Mouse (Mus musculus): Measurements from ENCODE around the gene Slc17a9. TPM values are rescaled to one million over a fixed set of nuclear protein-coding genes. Genes with fewer than 3 reads are reported as not detected.

The Slc17a9 gene
- polyA plus RNA-seq, 1 experiment from 2014 or later, result 0.59 TPM

GRCm38 (mm10) chr2:180731984-180732383 is 6.9 kb downstream of the Slc17a9 start:
- ATAC-seq (ENCODE audit: insufficient number of reproducible peaks, low FRiP score), result no peak
- H3K27me3 ChIP-seq (replicated peaks), result 0 out of 2 replicates have a peak, but pooled peaks cover 13% of the 10 kb centered on the region
- H3K4me2 ChIP-seq, result no peak overlapping the region
- no peak overlapping the region for H3K4me3 ChIP-seq
- no peaks in the 10 kb centered on the region for H3K9me3 ChIP-seq (replicated peaks)
- H3K27ac ChIP-seq (ENCODE audit: poor library complexity, severe bottlenecking), result no peak overlapping the region
- WGBS, result 62% methylated on average over 6 of the region's 6 CpGs
- H3K36me3 ChIP-seq, result no peaks in the 10 kb centered on the region
- peaks cover 4% of the 10 kb centered on the region; the same call in 1 of the 2 replicates for H3K4me1 ChIP-seq (replicated peaks)
- no peak overlapping the region for H3K9ac ChIP-seq

GRCm38 (mm10) chr2:180735232-180735631 is 10.2 kb downstream of the Slc17a9 start:
- H3K27me3 ChIP-seq (replicated peaks), result peaks cover 22% of the 10 kb centered on the region
- WGBS, result 63% methylated on average over 7 of the region's 7 CpGs
- H3K4me2 ChIP-seq, result no peak overlapping the region
- ATAC-seq (ENCODE audit: insufficient number of reproducible peaks, low FRiP score), result no peak
- H3K27ac ChIP-seq (ENCODE audit: poor library complexity, severe bottlenecking), result no peak overlapping the region
- no peaks in the 10 kb centered on the region for H3K36me3 ChIP-seq
- peaks cover 4% of the 10 kb centered on the region; the same call in 1 of the 2 replicates for H3K4me1 ChIP-seq (replicated peaks)
- no peak overlapping the region for H3K4me3 ChIP-seq
- H3K9ac ChIP-seq, result no peak overlapping the region
- H3K9me3 ChIP-seq (replicated peaks), result no peaks in the 10 kb centered on the region

GRCm38 (mm10) chr2:180737984-180738383 is 12.9 kb downstream of the Slc17a9 start:
- H3K4me3 ChIP-seq, result no peak overlapping the region
- ATAC-seq (ENCODE audit: insufficient number of reproducible peaks, low FRiP score), result no peak
- no peak overlapping the region for H3K9ac ChIP-seq
- no peaks in the 10 kb centered on the region for H3K9me3 ChIP-seq (replicated peaks)
- H3K36me3 ChIP-seq, result no peaks in the 10 kb centered on the region
- WGBS, result 73% methylated on average over 2 of the region's 2 CpGs
- no peak overlapping the region for H3K4me2 ChIP-seq
- no peaks in the 10 kb centered on the region for H3K4me1 ChIP-seq (replicated peaks)
- H3K27me3 ChIP-seq (replicated peaks), result peaks cover 20% of the 10 kb centered on the region
- no peak overlapping the region for H3K27ac ChIP-seq (ENCODE audit: poor library complexity, severe bottlenecking)

- Histone ChIP-seq H3K4me1 (replicated peaks) (no peaks in the 10 kb centered on the region), H3K4me3 (no peak overlapping the region), H3K9ac (no peak overlapping the region), H3K27me3 (replicated peaks) (peaks cover 12% of the 10 kb centered on the region), H3K4me2 (no peak overlapping the region), H3K27ac (ENCODE audit: poor library complexity, severe bottlenecking) (no peak overlapping the region), H3K9me3 (replicated peaks) (no peaks in the 10 kb centered on the region), H3K36me3 (no peaks in the 10 kb centered on the region)
- ATAC-seq (ENCODE audit: insufficient number of reproducible peaks, low FRiP score), result no peak
- 26% methylated on average over 3 of the region's 3 CpGs for WGBS
These were observed 15.3 kb downstream of the Slc17a9 start for GRCm38 (mm10) chr2:180740349-180740748.

GRCm38 (mm10) chr2:180741421-180741820 is 16.4 kb downstream of the Slc17a9 start:
- Histone ChIP-seq H3K36me3 (no peaks in the 10 kb centered on the region), H3K9me3 (replicated peaks) (no peaks in the 10 kb centered on the region), H3K4me2 (no peak overlapping the region), H3K27ac (ENCODE audit: poor library complexity, severe bottlenecking) (no peak overlapping the region), H3K4me1 (replicated peaks) (no peaks in the 10 kb centered on the region), H3K27me3 (replicated peaks) (peaks cover 12% of the 10 kb centered on the region), H3K4me3 (no peak overlapping the region), H3K9ac (no peak overlapping the region)
- no peak for ATAC-seq (ENCODE audit: insufficient number of reproducible peaks, low FRiP score)
- 64% methylated on average over 7 of the region's 7 CpGs for WGBS

- Histone ChIP-seq H3K4me3 (no peak overlapping the region), H3K27ac (ENCODE audit: poor library complexity, severe bottlenecking) (no peak overlapping the region), H3K9me3 (replicated peaks) (no peaks in the 10 kb centered on the region), H3K4me1 (replicated peaks) (no peaks in the 10 kb centered on the region), H3K36me3 (no peaks in the 10 kb centered on the region), H3K27me3 (replicated peaks) (peaks cover 12% of the 10 kb centered on the region), H3K9ac (no peak overlapping the region), H3K4me2 (no peak overlapping the region)
- 80% methylated on average over 6 of the region's 6 CpGs for WGBS
- ATAC-seq (ENCODE audit: insufficient number of reproducible peaks, low FRiP score), result no peak
These were observed 17.8 kb downstream of the Slc17a9 start for GRCm38 (mm10) chr2:180742820-180743219.

GRCm38 (mm10) chr2:180743321-180743720 is 18.3 kb downstream of the Slc17a9 start:
- Histone ChIP-seq H3K4me2 (no peak overlapping the region), H3K4me1 (replicated peaks) (no peaks in the 10 kb centered on the region), H3K4me3 (no peak overlapping the region), H3K36me3 (no peaks in the 10 kb centered on the region), H3K27ac (ENCODE audit: poor library complexity, severe bottlenecking) (no peak overlapping the region), H3K9ac (no peak overlapping the region), H3K9me3 (replicated peaks) (no peaks in the 10 kb centered on the region), H3K27me3 (replicated peaks) (peaks cover 12% of the 10 kb centered on the region)
- 81% methylated on average over 2 of the region's 2 CpGs for WGBS
- no peak for ATAC-seq (ENCODE audit: insufficient number of reproducible peaks, low FRiP score)

- Histone ChIP-seq H3K4me1 (replicated peaks) (no peaks in the 10 kb centered on the region), H3K27me3 (replicated peaks) (peaks cover 15% of the 10 kb centered on the region), H3K9ac (no peak overlapping the region), H3K27ac (ENCODE audit: poor library complexity, severe bottlenecking) (no peak overlapping the region), H3K4me2 (no peak overlapping the region), H3K4me3 (no peak overlapping the region), H3K9me3 (replicated peaks) (no peaks in the 10 kb centered on the region), H3K36me3 (no peaks in the 10 kb centered on the region)
- WGBS, result 30% methylated on average over 17 of the region's 17 CpGs
- ATAC-seq (ENCODE audit: insufficient number of reproducible peaks, low FRiP score), result peak; percentile 55; the same call in 1 of the 2 replicates
These were observed 20.3 kb downstream of the Slc17a9 start for GRCm38 (mm10) chr2:180745248-180745927.

- Histone ChIP-seq H3K9ac (no peak overlapping the region), H3K36me3 (no peaks in the 10 kb centered on the region), H3K4me1 (replicated peaks) (no peaks in the 10 kb centered on the region), H3K4me2 (no peak overlapping the region), H3K27ac (ENCODE audit: poor library complexity, severe bottlenecking) (no peak overlapping the region), H3K4me3 (no peak overlapping the region), H3K27me3 (replicated peaks) (peaks cover 15% of the 10 kb centered on the region), H3K9me3 (replicated peaks) (no peaks in the 10 kb centered on the region)
- WGBS, result 38% methylated on average over 5 of the region's 5 CpGs
- no peak for ATAC-seq (ENCODE audit: insufficient number of reproducible peaks, low FRiP score)
These were observed 21.6 kb downstream of the Slc17a9 start for GRCm38 (mm10) chr2:180746569-180747192.

- ATAC-seq (ENCODE audit: insufficient number of reproducible peaks, low FRiP score), result no peak
- H3K27me3 ChIP-seq (replicated peaks), result peaks cover 23% of the 10 kb centered on the region
- H3K4me1 ChIP-seq (replicated peaks), result no peaks in the 10 kb centered on the region
- no peak overlapping the region for H3K4me2 ChIP-seq
- H3K9me3 ChIP-seq (replicated peaks), result no peaks in the 10 kb centered on the region
- no peak overlapping the region for H3K27ac ChIP-seq (ENCODE audit: poor library complexity, severe bottlenecking)
- H3K4me3 ChIP-seq, result no peak overlapping the region
- no peak overlapping the region for H3K9ac ChIP-seq
- H3K36me3 ChIP-seq, result no peaks in the 10 kb centered on the region
- WGBS, result 56% methylated on average over 5 of the region's 5 CpGs
These were observed 23.8 kb downstream of the Slc17a9 start for GRCm38 (mm10) chr2:180748904-180749303.

- 72% methylated on average over 5 of the region's 5 CpGs for WGBS
- Histone ChIP-seq H3K9me3 (replicated peaks) (no peaks in the 10 kb centered on the region), H3K27me3 (replicated peaks) (peaks cover 43% of the 10 kb centered on the region), H3K4me2 (no peak overlapping the region), H3K9ac (no peak overlapping the region), H3K4me1 (replicated peaks) (no peaks in the 10 kb centered on the region), H3K27ac (ENCODE audit: poor library complexity, severe bottlenecking) (no peak overlapping the region), H3K4me3 (no peak overlapping the region), H3K36me3 (no peaks in the 10 kb centered on the region)
- ATAC-seq (ENCODE audit: insufficient number of reproducible peaks, low FRiP score), result no peak
These were observed 30.1 kb downstream of the Slc17a9 start for GRCm38 (mm10) chr2:180754976-180755688.
